Comparison of ENCODE assay signal across 20 mouse cellular contexts in the genomic region with DNA sequence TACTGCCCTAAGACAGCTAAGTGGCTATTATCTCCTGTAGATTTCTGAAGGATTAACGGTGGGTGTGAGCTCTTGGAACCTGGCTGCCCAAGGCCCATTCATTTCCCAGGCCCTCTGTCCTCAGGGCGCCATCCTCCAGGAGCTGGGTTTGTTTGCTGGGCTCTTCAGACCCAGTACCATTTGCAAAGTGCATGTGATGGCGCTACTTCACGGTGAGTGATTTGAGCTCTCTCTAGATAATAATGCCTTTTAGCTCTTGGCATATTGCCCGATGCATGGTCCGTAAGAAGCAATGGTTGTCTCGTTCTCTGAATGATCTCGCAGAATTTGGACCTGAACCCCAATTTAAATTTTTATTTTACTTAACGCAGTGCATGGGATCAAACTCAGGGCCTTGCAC. TPM values are rescaled to one million over a fixed set of nuclear protein-coding genes. Genes with fewer than 3 reads are reported as not detected.
DNase-seq lines count a peak whose midpoint lies in the region; ATAC-seq and TF ChIP-seq lines count a peak whose summit lies in the region.
"Had no signal": no experiment of that assay in that cellular context is flagged by ENCODE, and none has a peak within 500 bp of the region (broad histone marks: within the 10 kb centered on the region; RNA-seq: fewer than 3 reads in every experiment).

No protein-coding gene starts in this region.

- no peak overlapping the region for H3K9ac ChIP-seq in forebrain, embryonic 14.5 days (ENCODE audit: low read length)
- H3K9ac ChIP-seq in forebrain, embryonic 16.5 days (replicated peaks; ENCODE audit: low read depth, low read length) = no peak overlapping the region
- no peak overlapping the region for H3K9ac ChIP-seq in lung, postnatal 0 days (replicated peaks; ENCODE audit: low read depth)
- H3K9ac ChIP-seq: forebrain, postnatal 0 days; heart, embryonic 15.5 days; midbrain, embryonic 13.5 days had no signal

- H3K4me1 ChIP-seq in forebrain, embryonic 14.5 days (ENCODE audit: control insufficient read depth, insufficient read depth, low read length) = peaks cover 43% of the 10 kb centered on the region
- H3K4me1 ChIP-seq in forebrain, embryonic 16.5 days (replicated peaks; ENCODE audit: control insufficient read depth, insufficient read depth, low read length) = peaks cover 55% of the 10 kb centered on the region
- H3K4me1 ChIP-seq in lung, postnatal 0 days (ENCODE audit: insufficient read depth, low read depth, low read length) = peaks cover 14% of the 10 kb centered on the region

- H3K27me3 ChIP-seq in forebrain, embryonic 14.5 days (replicated peaks; ENCODE audit: control insufficient read depth, insufficient read depth, low read length) = no peaks in the 10 kb centered on the region
- H3K27me3 ChIP-seq in forebrain, embryonic 16.5 days (replicated peaks; ENCODE audit: control insufficient read depth, insufficient read depth, low read length) = no peaks in the 10 kb centered on the region
- no peaks in the 10 kb centered on the region for H3K27me3 ChIP-seq in lung, postnatal 0 days (replicated peaks; ENCODE audit: insufficient read depth, low read length)
- H3K27me3 ChIP-seq: heart, embryonic 15.5 days; megakaryocyte, embryonic 14.5 days; midbrain, embryonic 13.5 days had no signal

- no peak overlapping the region for H3K4me3 ChIP-seq in forebrain, embryonic 14.5 days (ENCODE audit: low read depth, low read length)
- H3K4me3 ChIP-seq in forebrain, embryonic 16.5 days (replicated peaks; ENCODE audit: low read length) = no peak overlapping the region
- H3K4me3 ChIP-seq in lung, postnatal 0 days (ENCODE audit: low read depth, low read length) = no peak overlapping the region
- H3K4me3 ChIP-seq: heart, embryonic 15.5 days; megakaryocyte, embryonic 14.5 days; midbrain, embryonic 13.5 days had no signal

- no peaks in the 10 kb centered on the region for H3K9me3 ChIP-seq in forebrain, embryonic 14.5 days (replicated peaks; ENCODE audit: control insufficient read depth, low read length)
- H3K9me3 ChIP-seq in forebrain, embryonic 16.5 days (ENCODE audit: control insufficient read depth, low read length) = no peaks in the 10 kb centered on the region
- H3K9me3 ChIP-seq in lung, postnatal 0 days (ENCODE audit: low read length) = no peaks in the 10 kb centered on the region
- H3K9me3 ChIP-seq: G1E; heart, embryonic 15.5 days; megakaryocyte, embryonic 14.5 days; midbrain, embryonic 13.5 days had no signal

- no peak overlapping the region for H3K4me2 ChIP-seq in forebrain, embryonic 14.5 days (ENCODE audit: low read length)
- no peak overlapping the region for H3K4me2 ChIP-seq in forebrain, embryonic 16.5 days (ENCODE audit: low read length)
- H3K4me2 ChIP-seq in lung, postnatal 0 days (replicated peaks; ENCODE audit: low read depth, low read length) = no peak overlapping the region
- H3K4me2 ChIP-seq: heart, embryonic 15.5 days; midbrain, embryonic 13.5 days had no signal

- no peak for TF ChIP-seq CTCF in lung, postnatal 0 days (IDR thresholded peaks at IDR 0.05)
- TF ChIP-seq CTCF in brain, embryonic 14.5 days (IDR thresholded peaks at IDR 0.05; ENCODE audit: borderline replicate concordance, extremely low read depth, insufficient read depth, insufficient read length) = no peak

- TF ChIP-seq POLR2A in brain, embryonic 14.5 days (IDR thresholded peaks at IDR 0.05; ENCODE audit: borderline replicate concordance, extremely low read depth, insufficient read depth, insufficient read length, poor library complexity, severe bottlenecking) = no peak

- no peak for ATAC-seq in forebrain, embryonic 14.5 days
- no peak for ATAC-seq in forebrain, embryonic 16.5 days
- peak; percentile 15; the same call in 1 of the 2 replicates for ATAC-seq in lung, postnatal 0 days
- ATAC-seq: CD4-positive, CD25-positive, alpha-beta regulatory T cell, adult 4 months; forebrain, postnatal 0 days; midbrain, embryonic 13.5 days had no signal

- no peak overlapping the region for H3K27ac ChIP-seq in forebrain, embryonic 14.5 days (ENCODE audit: low read depth, low read length)
- no peak overlapping the region for H3K27ac ChIP-seq in forebrain, embryonic 16.5 days (ENCODE audit: low read length)
- H3K27ac ChIP-seq in lung, postnatal 0 days (ENCODE audit: low read length) = no peak overlapping the region
- H3K27ac ChIP-seq: heart, embryonic 15.5 days had no signal

- 0 out of 2 replicates have a peak, but pooled peaks cover 3% of the 10 kb centered on the region for H3K36me3 ChIP-seq in forebrain, embryonic 14.5 days (ENCODE audit: control insufficient read depth, insufficient read depth, low read length)
- H3K36me3 ChIP-seq in forebrain, embryonic 16.5 days (ENCODE audit: control insufficient read depth, insufficient read depth) = no peaks in the 10 kb centered on the region
- H3K36me3 ChIP-seq in lung, postnatal 0 days (ENCODE audit: insufficient read depth, low read length) = no peaks in the 10 kb centered on the region
- H3K36me3 ChIP-seq: heart, embryonic 15.5 days; midbrain, embryonic 13.5 days had no signal

- 26% methylated on average over 9 of the region's 9 CpGs for WGBS in forebrain, embryonic 14.5 days
- WGBS in forebrain, embryonic 16.5 days = 24% methylated on average over 9 of the region's 9 CpGs
- WGBS in lung, postnatal 0 days = 53% methylated on average over 9 of the region's 9 CpGs

- TF ChIP-seq EP300 in lung, postnatal 0 days (IDR thresholded peaks at IDR 0.05) = no peak

- peak; percentile 48 for DNase-seq in forebrain, embryonic 14.5 days (ENCODE audit: low spot score)
- DNase-seq in kidney, postnatal 14 days = peak; percentile 24
- no peak for DNase-seq in kidney, postnatal 10 days
- no peak for DNase-seq in lung, postnatal 0 days (ENCODE audit: low spot score)
- DNase-seq in lung, adult 18-20 months = no peak
- peak; percentile 77 for DNase-seq in brain, embryonic 14.5 days (ENCODE audit: low read depth)
- no peak for DNase-seq in MN1 (ENCODE audit: low spot score)
- DNase-seq: adrenal gland, adult 2 months; forebrain, postnatal 0 days; gastrocnemius, postnatal 25 days; heart, postnatal 4 days; kidney, adult 2 months; layer of hippocampus, postnatal 36 days; right cerebral cortex, postnatal 14 days had no signal

RNA-seq across cellular contexts. Expression of a gene that starts 11.4 kb away (rescaled TPM):
- polyA plus RNA-seq in forebrain, embryonic 14.5 days (2014; fragmentation: Nextera tagmentation; extraction: Ambion mirVana) = 26.7 and 28.6 TPM in 2 replicates
- 34.9 and 39.3 TPM in 2 replicates for polyA plus RNA-seq in forebrain, embryonic 16.5 days (2015; fragmentation: Nextera tagmentation; extraction: Ambion mirVana)
- 38.4 and 43.8 TPM in 2 replicates for polyA plus RNA-seq in lung, postnatal 0 days (2015; fragmentation: Nextera tagmentation; extraction: Ambion mirVana)
- 26.5 and 34.8 TPM in 2 replicates for polyA plus RNA-seq in brain, embryonic 14.5 days (2012; rRNA removed)

RNA-seq across cellular contexts. Expression of a gene that starts 12.2 kb away (rescaled TPM):
- polyA plus RNA-seq in forebrain, embryonic 14.5 days (2014; fragmentation: Nextera tagmentation; extraction: Ambion mirVana) = 35.1 and 42.9 TPM in 2 replicates
- 51.8 and 55.2 TPM in 2 replicates for polyA plus RNA-seq in forebrain, embryonic 16.5 days (2015; fragmentation: Nextera tagmentation; extraction: Ambion mirVana)
- polyA plus RNA-seq in lung, postnatal 0 days (2015; fragmentation: Nextera tagmentation; extraction: Ambion mirVana) = 43.8 and 44.6 TPM in 2 replicates
- polyA plus RNA-seq in brain, embryonic 14.5 days (2012; rRNA removed) = 29.1 and 42.4 TPM in 2 replicates

Comparison
In these comparisons a context has a peak if more than half of its experiments do, and no peak if none do; other contexts are left out.
1. DNase-seq: peak in forebrain, embryonic 14.5 days (single experiment), kidney, postnatal 14 days (single experiment) and brain, embryonic 14.5 days (single experiment); none in kidney, postnatal 10 days (single experiment), lung, postnatal 0 days (single experiment), lung, adult 18-20 months (0 of 2) and MN1 (single experiment).